ENCODE assay signal across 27 mouse cellular contexts in genomic region chr17:7222198-7222597, GRCm38 (mm10). TPM values are rescaled to one million over a fixed set of nuclear protein-coding genes. Genes with fewer than 3 reads are reported as not detected.
DNase-seq lines count a peak whose midpoint lies in the region; ATAC-seq and TF ChIP-seq lines count a peak whose summit lies in the region.
"Had no signal": no experiment of that assay in that cellular context is flagged by ENCODE, and none has a peak within 500 bp of the region (broad histone marks: within the 10 kb centered on the region; RNA-seq: fewer than 3 reads in every experiment).

No protein-coding gene starts in this region.

- TF ChIP-seq POLR2A in MEL (IDR thresholded peaks at IDR 0.05; ENCODE audit: control insufficient read depth in 1 of 2, insufficient read depth in 1 of 2, low read depth in 1 of 2, low read length in 2 of 2, poor library complexity in 1 of 2) (no peak), myocyte (IDR thresholded peaks at IDR 0.05; ENCODE audit: insufficient read length, low read depth) (no peak)

- no peaks in the 10 kb centered on the region for H3K79me2 ChIP-seq in MEL (ENCODE audit: control insufficient read depth, insufficient read depth, low read length, poor library complexity)
- H3K79me2 ChIP-seq in myocyte (ENCODE audit: control insufficient read depth, insufficient read depth): peaks cover 52% of the 10 kb centered on the region

- TF ChIP-seq RAD21 in MEL (IDR thresholded peaks at IDR 0.05; ENCODE audit: low read depth, low read length): no peak

- H3K27me3 ChIP-seq in MEL (ENCODE audit: control insufficient read depth in 1 of 2, insufficient read depth in 2 of 2, low read length in 2 of 2) (no peaks in the 10 kb centered on the region), myocyte (ENCODE audit: control insufficient read depth, insufficient read depth, insufficient read length) (no peaks in the 10 kb centered on the region)
- H3K27me3 ChIP-seq: embryonic facial prominence, embryonic 13.5 days; forebrain, embryonic 13.5 days; hindbrain, embryonic 13.5 days; intestine, embryonic 15.5 days had no signal

- TF ChIP-seq CTCF in MEL (IDR thresholded peaks at IDR 0.05 in 2 of 3, conservative IDR thresholded peaks at IDR 0.05 in 1 of 3; ENCODE audit: control insufficient read depth in 1 of 3, insufficient read depth in 1 of 3, low read depth in 2 of 3, low read length in 3 of 3, poor library complexity in 1 of 3, severe bottlenecking in 1 of 3): no peak

- H3K27ac ChIP-seq in MEL (ENCODE audit: control insufficient read depth, low read depth, low read length): no peak overlapping the region
- H3K27ac ChIP-seq: embryonic facial prominence, embryonic 10.5 days; embryonic facial prominence, embryonic 13.5 days; forebrain, embryonic 10.5 days; forebrain, embryonic 13.5 days; heart, adult 2 months; hindbrain, embryonic 13.5 days; intestine, embryonic 15.5 days had no signal

- ATAC-seq in common myeloid progenitor, adult 5-6 weeks (replicated peaks; ENCODE audit: low read depth, poor library complexity, severe bottlenecking): peak; percentile 58; the same call in 1 of the 2 replicates
- no peak for ATAC-seq in frontal cortex, adult (ENCODE audit: low TSS enrichment)
- ATAC-seq: activated CD4-positive, CD25-positive, alpha-beta regulatory T cell, adult 4 months; forebrain, embryonic 13.5 days; forebrain, embryonic 16.5 days; hindbrain, embryonic 16.5 days; intestine, embryonic 15.5 days had no signal

- peaks cover 5 to 16% of the 10 kb centered on the region in 2 experiments for H3K4me1 ChIP-seq in MEL (ENCODE audit: control insufficient read depth in 1 of 2, insufficient read depth in 2 of 2, low read length in 2 of 2)

- H3ac ChIP-seq in myocyte (ENCODE audit: control insufficient read depth, insufficient read length): no peak overlapping the region

- no peak overlapping the region for H3K4me2 ChIP-seq in myocyte (ENCODE audit: low read depth)
- H3K4me2 ChIP-seq: embryonic facial prominence, embryonic 13.5 days; forebrain, embryonic 13.5 days; hindbrain, embryonic 13.5 days; intestine, embryonic 15.5 days had no signal

- peak; percentile 48 to 50 for TF ChIP-seq EP300 in MEL (IDR thresholded peaks at IDR 0.05; ENCODE audit: low read depth in 1 of 2, low read length in 2 of 2)

- no peak overlapping the region for H3K4me3 ChIP-seq in MEL (ENCODE audit: control insufficient read depth in 1 of 2, insufficient read depth in 1 of 2, low read depth in 2 of 2, low read length in 2 of 2)
- no peak overlapping the region for H3K4me3 ChIP-seq in myocyte
- H3K4me3 ChIP-seq: embryonic facial prominence, embryonic 10.5 days; embryonic facial prominence, embryonic 13.5 days; forebrain, embryonic 10.5 days; forebrain, embryonic 13.5 days; heart, adult 2 months; heart, embryonic 10.5 days; hindbrain, embryonic 10.5 days; hindbrain, embryonic 13.5 days; intestine, embryonic 15.5 days had no signal

- no peak overlapping the region for H3K9ac ChIP-seq in MEL (ENCODE audit: control insufficient read depth, low read depth, low read length, poor library complexity, severe bottlenecking)
- H3K9ac ChIP-seq: embryonic facial prominence, embryonic 13.5 days; forebrain, embryonic 13.5 days; hindbrain, embryonic 13.5 days; intestine, embryonic 15.5 days had no signal

- H3K36me3 ChIP-seq in MEL (ENCODE audit: control insufficient read depth in 1 of 2, insufficient read depth in 2 of 2, low read length in 2 of 2): peaks cover 0 to 16% of the 10 kb centered on the region in 2 experiments; a peak in 2 of 4 replicates
- H3K36me3 ChIP-seq in myocyte (ENCODE audit: control insufficient read depth, insufficient read depth): no peaks in the 10 kb centered on the region
- H3K36me3 ChIP-seq: embryonic facial prominence, embryonic 10.5 days; embryonic facial prominence, embryonic 13.5 days; hindbrain, embryonic 13.5 days; intestine, embryonic 15.5 days had no signal

- DNase-seq in 416B (ENCODE audit: low read depth) (peak; percentile 3), MEL (ENCODE audit: low read depth, low spot score) (peak; percentile 55)
- DNase-seq in ovary, adult 18-20 months (ENCODE audit: low spot score): no peak
- DNase-seq: adrenal gland, adult 8-10 months; adrenal gland, postnatal 25 days; cerebellum, adult 11-12 months; cerebellum, adult 9-10 months; cerebellum, postnatal 14 days; gastrocnemius, postnatal 10 days; gastrocnemius, postnatal 36 days; heart, adult 2 months; heart, postnatal 36 days; kidney, adult 11 months had no signal

- H3K9me3 ChIP-seq in MEL (replicated peaks; ENCODE audit: insufficient read depth, low read length): no peaks in the 10 kb centered on the region
- H3K9me3 ChIP-seq: embryonic facial prominence, embryonic 10.5 days; embryonic facial prominence, embryonic 13.5 days; forebrain, embryonic 13.5 days; heart, embryonic 10.5 days; hindbrain, embryonic 10.5 days; hindbrain, embryonic 13.5 days; intestine, embryonic 15.5 days had no signal

TF ChIP-seq in MEL, 35 proteins besides CTCF, POLR2A, EP300 and RAD21 (continues in another document):
- TF ChIP-seq MXI1 (IDR thresholded peaks at IDR 0.05; ENCODE audit: low read depth, low read length) (no peak), NELFE (IDR thresholded peaks at IDR 0.05; ENCODE audit: low read depth, low read length) (no peak), KAT2A (conservative IDR thresholded peaks at IDR 0.05; ENCODE audit: low read depth, low read length) (no peak), MAZ (IDR thresholded peaks at IDR 0.05; ENCODE audit: low read depth, low read length) (0 out of 2 replicates have a peak, but pooled peaks have one; percentile 53), RCOR1 (IDR thresholded peaks at IDR 0.05; ENCODE audit: low read depth, low read length) (no peak), USF2 (IDR thresholded peaks at IDR 0.05; ENCODE audit: borderline replicate concordance in 1 of 2, insufficient read depth in 1 of 2, low read depth in 1 of 2, low read length in 2 of 2) (no peak), USF1 (IDR thresholded peaks at IDR 0.05; ENCODE audit: low read depth, low read length) (no peak), MEF2A (IDR thresholded peaks at IDR 0.05; ENCODE audit: extremely low read depth, insufficient replicate concordance, low read depth, low read length, poor library complexity, severe bottlenecking) (no peak), JUND (IDR thresholded peaks at IDR 0.05; ENCODE audit: low read depth, low read length) (no peak), POLR2AphosphoS2 (IDR thresholded peaks at IDR 0.05; ENCODE audit: low read length) (no peak), MAX (IDR thresholded peaks at IDR 0.05; ENCODE audit: low read length) (no peak), ELF1 (IDR thresholded peaks at IDR 0.05; ENCODE audit: low read depth, low read length) (no peak), GABPA (IDR thresholded peaks at IDR 0.05; ENCODE audit: low read depth, low read length) (no peak), TCF12 (IDR thresholded peaks at IDR 0.05; ENCODE audit: low read depth, low read length) (peak; percentile 68; the same call in 1 of the 2 replicates), CHD2 (IDR thresholded peaks at IDR 0.05; ENCODE audit: low read length) (no peak), NRF1 (IDR thresholded peaks at IDR 0.05; ENCODE audit: insufficient read depth, low read depth, low read length, poor library complexity, severe bottlenecking) (no peak), MYB (IDR thresholded peaks at IDR 0.05; ENCODE audit: low read depth, low read length) (no peak), ZC3H11A (IDR thresholded peaks at IDR 0.05; ENCODE audit: low read depth, low read length) (no peak), ETS1 (IDR thresholded peaks at IDR 0.05; ENCODE audit: low read depth, low read length) (peak; percentile 26; the same call in 1 of the 2 replicates)

TF ChIP-seq in myocyte, 11 proteins besides CTCF, POLR2A, EP300 and RAD21:
- no peak for TF ChIP-seq MAX (IDR thresholded peaks at IDR 0.05; ENCODE audit: low read depth)
- no peak for TF ChIP-seq TCF3 (IDR thresholded peaks at IDR 0.05; ENCODE audit: insufficient read length, low read depth)
- TF ChIP-seq MYOD1 (IDR thresholded peaks at IDR 0.05; ENCODE audit: control insufficient read depth in 1 of 3, insufficient read length in 2 of 3, low read depth in 2 of 3): peak in 2 of 3 experiments; percentile 22 to 60
- TF ChIP-seq MYOG (IDR thresholded peaks at IDR 0.05; ENCODE audit: control insufficient read depth in 1 of 3, insufficient read depth in 1 of 3, insufficient read length in 2 of 3, low read depth in 2 of 3): peak in 1 of 3 experiments; percentile 6

RNA-seq across cellular contexts. Expression of gene Rps6ka2, which starts 52.3 kb away (rescaled TPM):
- 5.2 and 6.0 TPM in 2 replicates for total RNA-seq in MEL (2012; rRNA removed)
- polyA plus RNA-seq in MEL (2012; ENCODE audit: insufficient read depth in 1 of 2, insufficient read length in 2 of 2, low read depth in 1 of 2, low replicate concordance in 2 of 2, missing spikeins in 1 of 2) (10 to 100 TPM in 1 of 2 experiments, not detected in 1; 11.2 TPM), myocyte (2012; fragmentation: generic; extraction: Trizol) (56.9 TPM)
- total RNA-seq in common myeloid progenitor, adult 5-6 weeks (2017): 2.1 and 2.4 TPM in 2 replicates
